Mouse (Mus musculus) cortical plate, adult 2 months (tissue): ENCODE measurements around the gene Mrps23. TPM values are rescaled to one million over a fixed set of nuclear protein-coding genes. Genes with fewer than 3 reads are reported as not detected.

ENCODE experiments used
- H3K27ac ChIP-seq: fragments of 200-500 bp; 2 replicates; pipeline ENCODE4 v1.5.1; 2012; ENCODE audit warnings: low read length, control low read depth, inconsistent platforms; ENCODE audit not compliant: insufficient read depth
- H3K4me1 ChIP-seq: fragments of 200-500 bp; 2 replicates; pipeline ENCODE4 v1.6.1; 2011; ENCODE audit warnings: low read length; ENCODE audit not compliant: control insufficient read depth, insufficient read depth
- H3K4me3 ChIP-seq: fragments of 200-500 bp; 2 replicates; pipeline ENCODE4 v1.5.1; 2011; ENCODE audit warnings: mild to moderate bottlenecking, low read length, control low read depth; ENCODE audit not compliant: insufficient read depth
- CTCF ChIP-seq: fragments of 200-500 bp; IDR thresholded peaks from 2 replicates; pipeline ENCODE4 v1.5.1; 2011; ENCODE audit warnings: mild to moderate bottlenecking, control low read depth, low read length; ENCODE audit not compliant: insufficient read depth; ENCODE audit errors: extremely low read depth
- POLR2A ChIP-seq: fragments of 200-500 bp; IDR thresholded peaks from 2 replicates; pipeline ENCODE4 v1.6.1; 2011; ENCODE audit warnings: mild to moderate bottlenecking, low read length, control low read depth; ENCODE audit not compliant: insufficient read depth; ENCODE audit errors: extremely low read depth
- polyA plus RNA-seq: library from polyadenylated mRNA; depleted of rRNA; stranded (reverse); fragments of >200 nt; gene quantifications from 2 replicates; pipeline ENCODE4 v1.2.3, GENCODE M21; 2012; rRNA removed

Mrps23 gene
- polyA plus RNA-seq, 1 experiment, result 68.8 TPM

DNA sequence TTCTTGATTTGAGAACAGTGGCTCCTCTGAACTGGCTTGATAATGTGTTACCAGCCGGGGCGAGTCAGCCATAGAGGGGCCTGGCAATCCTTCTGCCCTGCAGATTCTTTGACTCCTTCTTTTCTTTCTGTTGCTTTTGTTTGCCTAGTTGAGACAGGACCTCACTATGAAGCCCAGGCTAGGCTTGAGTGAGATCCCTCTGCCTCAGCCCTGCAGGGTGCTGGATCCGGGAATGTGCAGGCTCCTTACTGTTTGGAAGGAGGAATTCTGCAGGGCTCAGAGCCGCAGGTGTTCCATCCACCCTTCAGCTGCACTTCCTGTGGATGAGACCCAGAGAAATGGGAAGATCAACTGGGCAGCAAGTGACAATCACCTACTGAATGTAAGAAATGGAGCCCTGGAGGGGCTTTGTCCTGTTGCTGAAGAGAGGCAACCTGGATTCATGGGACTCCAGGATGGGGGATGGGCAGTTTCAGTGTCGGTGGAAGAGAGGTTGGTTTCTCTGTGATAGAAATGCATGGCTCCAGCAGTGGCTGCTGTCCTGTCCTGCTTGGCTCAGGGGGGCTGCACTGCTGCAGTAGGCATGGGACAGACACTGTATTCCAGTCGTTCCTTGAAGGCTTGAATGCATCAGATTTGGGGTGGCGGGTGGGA is 49.5 kb downstream of the Mrps23 start:
- no peaks in the 10 kb centered on the region for H3K4me1 ChIP-seq
- no peak overlapping the region for H3K27ac ChIP-seq
- no peak overlapping the region for H3K4me3 ChIP-seq
- TF ChIP-seq CTCF (no peak), POLR2A (no peak)

- Histone ChIP-seq H3K4me3 (no peak overlapping the region), H3K4me1 (no peaks in the 10 kb centered on the region), H3K27ac (no peak overlapping the region)
- TF ChIP-seq POLR2A, result no peak
- no peak for TF ChIP-seq CTCF
These were observed 53.5 kb downstream of the Mrps23 start for GRCm38 (mm10) chr11:88257700-88258099.

DNA sequence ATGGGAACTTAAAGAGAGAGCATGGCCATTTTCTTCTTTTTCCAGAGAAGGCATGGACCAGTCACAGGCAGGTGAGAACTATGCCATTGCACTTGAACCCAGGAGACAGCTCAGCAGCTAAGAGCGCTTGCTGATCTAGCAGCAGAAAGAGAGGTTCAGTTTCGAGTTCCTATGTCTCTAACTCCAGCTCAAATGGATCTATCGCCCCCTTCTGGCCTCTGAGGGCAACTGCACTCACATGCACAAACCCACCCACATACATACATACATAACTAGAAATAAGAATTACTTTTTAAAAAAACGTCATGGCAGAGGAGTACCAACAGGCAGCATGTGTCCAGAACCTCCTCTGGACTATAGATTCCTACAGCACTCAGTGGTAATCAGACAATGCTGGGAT is 54.0 kb downstream of the Mrps23 start:
- H3K4me3 ChIP-seq, result no peak overlapping the region
- no peak overlapping the region for H3K27ac ChIP-seq
- H3K4me1 ChIP-seq, result no peaks in the 10 kb centered on the region
- no peak for TF ChIP-seq POLR2A
- TF ChIP-seq CTCF, result no peak

- H3K4me1 ChIP-seq, result no peaks in the 10 kb centered on the region
- no peak for TF ChIP-seq CTCF
- TF ChIP-seq POLR2A, result no peak
- no peak overlapping the region for H3K4me3 ChIP-seq
- H3K27ac ChIP-seq, result no peak overlapping the region
These were observed 56.3 kb downstream of the Mrps23 start for GRCm38 (mm10) chr11:88260463-88260862.

Other genes starting within 250 kb of the Mrps23 start
- gene Dynll2, start 216.9 kb upstream of the Mrps23 start, polyA plus RNA-seq, result 396 and 411 TPM in 2 replicates
- 229 and 247 TPM in 2 replicates for gene Srsf1, start 157.0 kb upstream of the Mrps23 start, polyA plus RNA-seq
- 16.8 and 18.5 TPM in 2 replicates for gene Vezf1, start 136.1 kb upstream of the Mrps23 start, polyA plus RNA-seq
- gene Cuedc1, start 106.3 kb upstream of the Mrps23 start, polyA plus RNA-seq, result 22.3 and 23.9 TPM in 2 replicates
- gene Ccdc182, start 89.7 kb downstream of the Mrps23 start, polyA plus RNA-seq, result not detected in 2 replicates